Mouse (Mus musculus): ENCODE results near the gene Irf6. TPM values are rescaled to one million over a fixed set of nuclear protein-coding genes. Genes with fewer than 3 reads are reported as not detected.

The Irf6 gene
- polyA plus RNA-seq (2012; rRNA removed), result 1.1 and 1.2 TPM in 2 replicates

- peak; percentile 37 for DNase-seq (ENCODE audit: low read depth)
- no peak for TF ChIP-seq CTCF (IDR thresholded peaks at IDR 0.05; ENCODE audit: borderline replicate concordance, extremely low read depth, insufficient read depth, insufficient read length)
- TF ChIP-seq POLR2A (IDR thresholded peaks at IDR 0.05; ENCODE audit: borderline replicate concordance, extremely low read depth, insufficient read depth, insufficient read length, poor library complexity, severe bottlenecking), result no peak
These were observed at the start of gene Irf6 for GRCm38 (mm10) chr1:193152872-193153271. Gene Irf6, plus strand, starts transcription at chr1:193153111.

GRCm38 (mm10) chr1:193112093-193112492, 40.8 kb upstream of the Irf6 start:
- DNase-seq (ENCODE audit: low read depth), result no peak
- TF ChIP-seq CTCF (IDR thresholded peaks at IDR 0.05; ENCODE audit: borderline replicate concordance, extremely low read depth, insufficient read depth, insufficient read length) (no peak), POLR2A (IDR thresholded peaks at IDR 0.05; ENCODE audit: borderline replicate concordance, extremely low read depth, insufficient read depth, insufficient read length, poor library complexity, severe bottlenecking) (no peak)

- no peak for DNase-seq (ENCODE audit: low read depth)
- no peak for TF ChIP-seq CTCF (IDR thresholded peaks at IDR 0.05; ENCODE audit: borderline replicate concordance, extremely low read depth, insufficient read depth, insufficient read length)
- no peak for TF ChIP-seq POLR2A (IDR thresholded peaks at IDR 0.05; ENCODE audit: borderline replicate concordance, extremely low read depth, insufficient read depth, insufficient read length, poor library complexity, severe bottlenecking)
These were observed 30.1 kb upstream of the Irf6 start for GRCm38 (mm10) chr1:193122793-193123192.

- no peak for DNase-seq (ENCODE audit: low read depth)
- TF ChIP-seq POLR2A (IDR thresholded peaks at IDR 0.05; ENCODE audit: borderline replicate concordance, extremely low read depth, insufficient read depth, insufficient read length, poor library complexity, severe bottlenecking), result no peak
- no peak for TF ChIP-seq CTCF (IDR thresholded peaks at IDR 0.05; ENCODE audit: borderline replicate concordance, extremely low read depth, insufficient read depth, insufficient read length)
These were observed 29.6 kb upstream of the Irf6 start for GRCm38 (mm10) chr1:193123290-193123689.

GRCm38 (mm10) chr1:193125835-193126234, 27.1 kb upstream of the Irf6 start:
- TF ChIP-seq CTCF (IDR thresholded peaks at IDR 0.05; ENCODE audit: borderline replicate concordance, extremely low read depth, insufficient read depth, insufficient read length) (peak; percentile 5; the same call in 1 of the 2 replicates), POLR2A (IDR thresholded peaks at IDR 0.05; ENCODE audit: borderline replicate concordance, extremely low read depth, insufficient read depth, insufficient read length, poor library complexity, severe bottlenecking) (no peak)
- DNase-seq (ENCODE audit: low read depth), result peak; percentile 54

- TF ChIP-seq POLR2A (IDR thresholded peaks at IDR 0.05; ENCODE audit: borderline replicate concordance, extremely low read depth, insufficient read depth, insufficient read length, poor library complexity, severe bottlenecking), result no peak
- no peak for TF ChIP-seq CTCF (IDR thresholded peaks at IDR 0.05; ENCODE audit: borderline replicate concordance, extremely low read depth, insufficient read depth, insufficient read length)
- no peak for DNase-seq (ENCODE audit: low read depth)
These were observed 24.9 kb upstream of the Irf6 start for GRCm38 (mm10) chr1:193128055-193128454.

GRCm38 (mm10) chr1:193129321-193129720, 23.6 kb upstream of the Irf6 start:
- no peak for TF ChIP-seq CTCF (IDR thresholded peaks at IDR 0.05; ENCODE audit: borderline replicate concordance, extremely low read depth, insufficient read depth, insufficient read length)
- no peak for TF ChIP-seq POLR2A (IDR thresholded peaks at IDR 0.05; ENCODE audit: borderline replicate concordance, extremely low read depth, insufficient read depth, insufficient read length, poor library complexity, severe bottlenecking)
- DNase-seq (ENCODE audit: low read depth), result no peak

- DNase-seq (ENCODE audit: low read depth), result peak; percentile 99
- peak; percentile 76; the same call in 1 of the 2 replicates for TF ChIP-seq POLR2A (IDR thresholded peaks at IDR 0.05; ENCODE audit: borderline replicate concordance, extremely low read depth, insufficient read depth, insufficient read length, poor library complexity, severe bottlenecking)
- peak; percentile 99 for TF ChIP-seq CTCF (IDR thresholded peaks at IDR 0.05; ENCODE audit: borderline replicate concordance, extremely low read depth, insufficient read depth, insufficient read length)
These were observed 23.0 kb upstream of the Irf6 start, which contains the start of gene Diexf for GRCm38 (mm10) chr1:193129786-193130455. Gene Diexf, minus strand, starts transcription at chr1:193130272.

GRCm38 (mm10) chr1:193130456-193130825, 22.5 kb upstream of the Irf6 start:
- DNase-seq (ENCODE audit: low read depth), result no peak
- TF ChIP-seq POLR2A (IDR thresholded peaks at IDR 0.05; ENCODE audit: borderline replicate concordance, extremely low read depth, insufficient read depth, insufficient read length, poor library complexity, severe bottlenecking), result no peak
- no peak for TF ChIP-seq CTCF (IDR thresholded peaks at IDR 0.05; ENCODE audit: borderline replicate concordance, extremely low read depth, insufficient read depth, insufficient read length)

- TF ChIP-seq CTCF (IDR thresholded peaks at IDR 0.05; ENCODE audit: borderline replicate concordance, extremely low read depth, insufficient read depth, insufficient read length) (no peak), POLR2A (IDR thresholded peaks at IDR 0.05; ENCODE audit: borderline replicate concordance, extremely low read depth, insufficient read depth, insufficient read length, poor library complexity, severe bottlenecking) (no peak)
- no peak for DNase-seq (ENCODE audit: low read depth)
These were observed 22.1 kb upstream of the Irf6 start for GRCm38 (mm10) chr1:193130839-193131238.

GRCm38 (mm10) chr1:193131311-193131948, 21.5 kb upstream of the Irf6 start:
- TF ChIP-seq POLR2A (IDR thresholded peaks at IDR 0.05; ENCODE audit: borderline replicate concordance, extremely low read depth, insufficient read depth, insufficient read length, poor library complexity, severe bottlenecking), result no peak
- TF ChIP-seq CTCF (IDR thresholded peaks at IDR 0.05; ENCODE audit: borderline replicate concordance, extremely low read depth, insufficient read depth, insufficient read length), result no peak
- no peak for DNase-seq (ENCODE audit: low read depth)

- no peak for DNase-seq (ENCODE audit: low read depth)
- no peak for TF ChIP-seq POLR2A (IDR thresholded peaks at IDR 0.05; ENCODE audit: borderline replicate concordance, extremely low read depth, insufficient read depth, insufficient read length, poor library complexity, severe bottlenecking)
- no peak for TF ChIP-seq CTCF (IDR thresholded peaks at IDR 0.05; ENCODE audit: borderline replicate concordance, extremely low read depth, insufficient read depth, insufficient read length)
These were observed 20.5 kb upstream of the Irf6 start for GRCm38 (mm10) chr1:193132385-193132784.

Data from brain, embryonic 14.5 days (tissue).